Mouse (Mus musculus) layer of hippocampus, postnatal 36 days (tissue): ENCODE results near the gene Pelp1. TPM values are rescaled to one million over a fixed set of nuclear protein-coding genes. Genes with fewer than 3 reads are reported as not detected.

Experiments
- microRNA-seq, 2 experiments: library from miRNA; unstranded; fragments of <30 nt; microRNA quantifications; one replicate each; pipeline ENCODE4 v1.2.0; 2021
- total RNA-seq, 2 experiments: library from RNA; stranded (reverse); gene quantifications; 2 replicates each; pipeline ENCODE4 v1.2.3; 2021

The Pelp1 gene
- total RNA-seq, 2 experiments from 2014 or later: 33.3 to 36.2 TPM

Small RNAs within 50 kb of the gene (microRNA-seq; reads per million reads assigned to microRNA genes)
- 2.1 to 3.0 reads per million in 2 experiments for gene Mir7115

Other genes starting within 250 kb of the Pelp1 start
- 10 to 100 TPM; 30.5 to 34.6 TPM for gene Slc16a11, start 197.3 kb downstream of the Pelp1 start, total RNA-seq
- 1 to 10 TPM; 6.9 to 9.4 TPM for gene Slc16a13, start 189.0 kb downstream of the Pelp1 start, total RNA-seq
- 1 to 10 TPM; 1.1 to 1.3 TPM for gene Bcl6b, start 180.2 kb downstream of the Pelp1 start, total RNA-seq
- gene 0610010K14Rik, start 172.1 kb downstream of the Pelp1 start, total RNA-seq: 10 to 100 TPM; 41.4 to 45.6 TPM
- gene Gm21988, start 170.2 kb downstream of the Pelp1 start, total RNA-seq: 1 to 10 TPM; 3.9 to 5.1 TPM
- 100 to 1,000 TPM; 242 to 288 TPM for gene Rnasek, start 170.2 kb downstream of the Pelp1 start, total RNA-seq
- not detected for gene Alox12, start 154.7 kb downstream of the Pelp1 start, total RNA-seq
- not detected for gene Alox12e, start 87.4 kb downstream of the Pelp1 start, total RNA-seq
- gene Alox15, start 58.0 kb downstream of the Pelp1 start, total RNA-seq: not detected
- 100 to 1,000 TPM; 103 to 112 TPM for gene Arrb2, start 22.6 kb upstream of the Pelp1 start, total RNA-seq
- 10 to 100 TPM; 13.2 to 17.3 TPM for gene Med11, start 41.9 kb upstream of the Pelp1 start, total RNA-seq
- gene Zmynd15, start 49.4 kb upstream of the Pelp1 start, total RNA-seq: under 1 TPM; 0.25 to 0.46 TPM
- under 1 TPM; 0.68 to 0.97 TPM for gene Cxcl16, start 50.0 kb upstream of the Pelp1 start, total RNA-seq
- not detected for gene Tm4sf5, start 95.2 kb upstream of the Pelp1 start, total RNA-seq
- not detected for gene Vmo1, start 104.6 kb upstream of the Pelp1 start, total RNA-seq
- not detected for gene Gltpd2, start 109.2 kb upstream of the Pelp1 start, total RNA-seq
- 100 to 1,000 TPM; 174 to 193 TPM for gene Psmb6, start 115.3 kb upstream of the Pelp1 start, total RNA-seq
- gene Gm40193, start 122.9 kb upstream of the Pelp1 start, total RNA-seq: not detected
- 10 to 100 TPM; 17.5 to 17.7 TPM for gene Pld2, start 130.0 kb upstream of the Pelp1 start, total RNA-seq
- gene Mink1, start 152.8 kb upstream of the Pelp1 start, total RNA-seq: 100 to 1,000 TPM; 448 to 494 TPM
- 1 to 10 TPM; 1.2 to 1.7 TPM for gene 4930544D05Rik, start 205.8 kb upstream of the Pelp1 start, total RNA-seq
- not detected for gene Chrne, start 209.2 kb upstream of the Pelp1 start, total RNA-seq
- gene Gp1ba, start 229.1 kb upstream of the Pelp1 start, total RNA-seq: not detected
- gene Rnf167, start 237.2 kb upstream of the Pelp1 start, total RNA-seq: 10 to 100 TPM; 85.6 to 88.0 TPM
- 100 to 1,000 TPM; 115 to 119 TPM for gene Slc25a11, start 237.4 kb upstream of the Pelp1 start, total RNA-seq
- 100 to 1,000 TPM; 346 to 373 TPM for gene Pfn1, start 244.6 kb upstream of the Pelp1 start, total RNA-seq
- gene Eno3, start 247.2 kb upstream of the Pelp1 start, total RNA-seq: 1 to 10 TPM; 5.2 to 7.4 TPM